Mouse (Mus musculus) C2C12 (cell line): ENCODE data around the gene Plekha4.

Experiments
- CEBPB ChIP-seq: IDR thresholded peaks from one replicate; pipeline ENCODE4 v1.6.1; 2011; ENCODE audit warnings: low read depth, mild to moderate bottlenecking, control low read depth, moderate library complexity
- CTCF ChIP-seq: IDR thresholded peaks from one replicate; pipeline ENCODE4 v1.5.1; 2011; ENCODE audit not compliant: control insufficient read depth, insufficient read depth, insufficient read length
- FOSL1 ChIP-seq: IDR thresholded peaks from one replicate; pipeline ENCODE4 v1.8.0; 2011; ENCODE audit warnings: mild to moderate bottlenecking, low read length; ENCODE audit not compliant: poor library complexity, insufficient read depth, severe bottlenecking
- MAX ChIP-seq: IDR thresholded peaks from one replicate; pipeline ENCODE4 v1.6.1; 2011; ENCODE audit warnings: mild to moderate bottlenecking, control low read depth
- USF1 ChIP-seq: IDR thresholded peaks from one replicate; pipeline ENCODE4 v1.6.1; 2011; ENCODE audit warnings: low read depth, mild to moderate bottlenecking, control low read depth, moderate library complexity

DNA sequence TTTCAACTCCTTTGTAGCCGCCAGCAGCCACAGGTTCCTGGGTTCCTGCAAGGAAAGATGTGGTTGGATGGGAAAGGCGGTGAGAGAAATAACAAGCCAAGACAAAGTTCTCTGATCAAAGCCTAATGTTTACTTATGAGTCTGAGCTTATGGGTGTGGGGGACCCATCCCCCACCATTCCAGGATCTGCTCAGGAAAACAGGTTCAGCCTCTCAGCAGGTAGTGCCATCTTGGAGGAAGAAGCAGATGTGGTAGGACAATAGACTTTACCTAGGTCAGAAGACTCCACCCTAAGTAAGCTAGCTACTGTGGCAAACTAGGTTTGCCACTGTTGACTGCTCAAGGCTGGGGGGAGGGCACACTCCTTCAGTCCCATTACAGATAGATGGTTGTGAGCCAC, 38.7 kb downstream of the Plekha4 start:
- no peak for TF ChIP-seq CTCF
- TF ChIP-seq USF1 = no peak
- TF ChIP-seq MAX = no peak
- TF ChIP-seq CEBPB = no peak
- TF ChIP-seq FOSL1 = no peak
